Mouse (Mus musculus): ENCODE data around the gene Entpd3.

- TF ChIP-seq POLR2A (IDR thresholded peaks at IDR 0.05; ENCODE audit: insufficient read depth, low read length) (no peak), CTCF (IDR thresholded peaks at IDR 0.05; ENCODE audit: low read depth, low read length) (no peak)
Observed at GRCm38 (mm10) chr9:120581941-120582618, 42.5 kb downstream of the Entpd3 start.
